Mouse (Mus musculus): Measurements from ENCODE around the gene Prelid1. TPM values are rescaled to one million over a fixed set of nuclear protein-coding genes. Genes with fewer than 3 reads are reported as not detected.

The Prelid1 gene
- total and polyA plus RNA-seq, 3 experiments, result 325 to 826 (median 733) TPM

- Histone ChIP-seq H3K9me3 (replicated peaks) (no peaks in the 10 kb centered on the region), H3K4me3 (ENCODE audit: low read depth, low read length) (no peak overlapping the region), H3K4me1 (ENCODE audit: insufficient read depth, low read depth, low read length) (peaks cover 16% of the 10 kb centered on the region), H3K27me3 (ENCODE audit: insufficient read depth, low read length) (peaks cover 35% of the 10 kb centered on the region), H3K36me3 (replicated peaks) (peaks cover 10% of the 10 kb centered on the region)
- no peak for DNase-seq (ENCODE audit: low spot score)
- no peak for ATAC-seq (ENCODE audit: extremely low read depth, insufficient number of reproducible peaks, low FRiP score, poor library complexity, severe bottlenecking)
- TF ChIP-seq GATA1 (IDR thresholded peaks at IDR 0.05; ENCODE audit: borderline replicate concordance, low read length), result no peak
These were observed 18.1 kb downstream of the Prelid1 start for GRCm38 (mm10) chr13:55338131-55339054.

DNA sequence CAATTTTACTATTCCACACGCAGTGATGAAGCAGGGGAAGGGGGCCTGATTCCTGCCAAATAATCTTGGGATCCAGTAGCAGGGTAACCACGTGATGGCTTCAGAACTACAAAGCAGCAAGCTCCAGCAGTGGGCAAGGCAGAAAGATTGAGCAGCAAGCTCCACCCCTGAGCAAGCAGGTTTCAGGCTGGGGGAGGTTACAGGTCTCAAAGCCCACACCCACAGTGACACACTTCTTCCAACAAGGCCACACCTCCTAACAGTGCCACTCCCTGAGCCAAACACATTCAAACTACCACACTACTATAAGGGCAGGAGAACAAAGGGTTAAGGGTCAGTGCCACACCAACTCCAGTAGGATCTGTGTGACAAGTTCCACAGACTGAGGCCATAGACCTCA, 19.0 kb downstream of the Prelid1 start:
- DNase-seq (ENCODE audit: low spot score), result no peak
- H3K4me1 ChIP-seq (ENCODE audit: insufficient read depth, low read depth, low read length), result peaks cover 19% of the 10 kb centered on the region
- no peaks in the 10 kb centered on the region for H3K9me3 ChIP-seq (replicated peaks)
- peaks cover 30% of the 10 kb centered on the region for H3K27me3 ChIP-seq (ENCODE audit: insufficient read depth, low read length)
- TF ChIP-seq GATA2 (IDR thresholded peaks at IDR 0.05; ENCODE audit: borderline replicate concordance, low read depth, low read length) (no peak), TAL1 (conservative IDR thresholded peaks at IDR 0.05; ENCODE audit: low read depth, low read length) (no peak)
- H3K36me3 ChIP-seq (replicated peaks), result peaks cover 19% of the 10 kb centered on the region
- no peak for ATAC-seq (ENCODE audit: extremely low read depth, insufficient number of reproducible peaks, low FRiP score, poor library complexity, severe bottlenecking)
- H3K4me3 ChIP-seq (ENCODE audit: low read depth, low read length), result no peak overlapping the region

DNA sequence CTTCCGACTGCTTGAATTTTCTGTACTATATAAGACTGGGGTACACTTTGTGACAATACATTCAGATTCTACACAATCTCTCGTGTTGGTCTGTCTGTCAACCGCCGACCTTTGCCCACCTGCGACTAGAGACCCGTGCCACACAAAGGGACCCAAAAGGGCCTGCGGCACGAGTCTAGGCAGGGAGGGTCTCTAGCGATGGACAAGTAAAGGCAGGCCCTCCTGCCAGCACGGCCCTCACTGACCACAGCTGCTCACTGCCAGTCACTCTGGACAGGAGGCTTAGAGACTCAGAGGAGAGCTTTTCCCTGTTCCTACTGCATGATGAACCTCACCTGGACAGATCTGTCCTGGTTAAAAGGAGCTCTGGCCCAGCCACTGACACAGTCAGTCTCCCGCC, 22.2 kb downstream of the Prelid1 start:
- peaks cover 51% of the 10 kb centered on the region for H3K36me3 ChIP-seq (replicated peaks)
- no peak for DNase-seq (ENCODE audit: low spot score)
- H3K27me3 ChIP-seq (ENCODE audit: insufficient read depth, low read length), result peaks cover 8% of the 10 kb centered on the region; the same call in 1 of the 2 replicates

GRCm38 (mm10) chr13:55344286-55344685, 24.0 kb downstream of the Prelid1 start:
- no peaks in the 10 kb centered on the region for H3K9me3 ChIP-seq (replicated peaks)
- TF ChIP-seq TAL1 (conservative IDR thresholded peaks at IDR 0.05; ENCODE audit: low read depth, low read length) (no peak), GATA1 (IDR thresholded peaks at IDR 0.05; ENCODE audit: borderline replicate concordance, low read length) (no peak), CTCF (IDR thresholded peaks at IDR 0.05; ENCODE audit: low read depth, low read length) (no peak), POLR2AphosphoS5 (IDR thresholded peaks at IDR 0.05; ENCODE audit: insufficient replicate concordance, low read depth, low read length) (no peak), GATA2 (IDR thresholded peaks at IDR 0.05; ENCODE audit: borderline replicate concordance, low read depth, low read length) (no peak)
- peaks cover 18% of the 10 kb centered on the region for H3K4me1 ChIP-seq (ENCODE audit: insufficient read depth, low read depth, low read length)
- H3K36me3 ChIP-seq (replicated peaks), result peaks cover 69% of the 10 kb centered on the region
- DNase-seq (ENCODE audit: low spot score) (no peak), ATAC-seq (ENCODE audit: extremely low read depth, insufficient number of reproducible peaks, low FRiP score, poor library complexity, severe bottlenecking) (no peak)
- no peak overlapping the region for H3K4me3 ChIP-seq (ENCODE audit: low read depth, low read length)
- no peaks in the 10 kb centered on the region for H3K27me3 ChIP-seq (ENCODE audit: insufficient read depth, low read length)

More for the DNA sequence above, 22.2 kb downstream of the Prelid1 start:
- no peak for ATAC-seq (ENCODE audit: extremely low read depth, insufficient number of reproducible peaks, low FRiP score, poor library complexity, severe bottlenecking)
- no peaks in the 10 kb centered on the region for H3K9me3 ChIP-seq (replicated peaks)
- TF ChIP-seq GATA2 (IDR thresholded peaks at IDR 0.05; ENCODE audit: borderline replicate concordance, low read depth, low read length) (no peak), POLR2AphosphoS5 (IDR thresholded peaks at IDR 0.05; ENCODE audit: insufficient replicate concordance, low read depth, low read length) (no peak), CTCF (IDR thresholded peaks at IDR 0.05; ENCODE audit: low read depth, low read length) (no peak), TAL1 (conservative IDR thresholded peaks at IDR 0.05; ENCODE audit: low read depth, low read length) (no peak), GATA1 (IDR thresholded peaks at IDR 0.05; ENCODE audit: borderline replicate concordance, low read length) (no peak)
- H3K4me1 ChIP-seq (ENCODE audit: insufficient read depth, low read depth, low read length), result peaks cover 24% of the 10 kb centered on the region
- H3K4me3 ChIP-seq (ENCODE audit: low read depth, low read length), result no peak overlapping the region

DNA sequence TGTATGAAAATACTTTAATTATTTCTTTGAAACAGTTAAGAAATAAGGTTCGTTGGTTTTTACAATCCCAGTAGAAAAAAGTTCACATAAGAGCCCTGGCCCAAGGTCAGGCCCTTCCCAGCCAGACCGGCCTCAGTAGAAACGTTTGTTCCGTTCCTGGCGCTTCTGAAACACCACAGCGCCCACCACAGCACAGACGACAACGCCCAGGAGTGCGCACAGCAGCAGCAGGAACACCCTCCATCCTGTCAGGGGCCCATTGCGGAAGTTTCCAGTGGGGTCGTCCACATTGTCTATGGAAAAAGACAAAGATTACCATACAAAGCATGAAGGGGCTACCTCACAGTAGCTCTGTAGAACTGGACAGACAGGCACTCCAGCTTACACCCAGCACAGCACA, 26.4 kb downstream of the Prelid1 start:
- no peak overlapping the region for H3K4me3 ChIP-seq (ENCODE audit: low read depth, low read length)
- H3K27me3 ChIP-seq (ENCODE audit: insufficient read depth, low read length), result no peaks in the 10 kb centered on the region
- no peaks in the 10 kb centered on the region for H3K9me3 ChIP-seq (replicated peaks)
- no peak for ATAC-seq (ENCODE audit: extremely low read depth, insufficient number of reproducible peaks, low FRiP score, poor library complexity, severe bottlenecking)
- H3K36me3 ChIP-seq (replicated peaks), result peaks cover 92% of the 10 kb centered on the region
- TF ChIP-seq CTCF (IDR thresholded peaks at IDR 0.05; ENCODE audit: low read depth, low read length) (no peak), POLR2AphosphoS5 (IDR thresholded peaks at IDR 0.05; ENCODE audit: insufficient replicate concordance, low read depth, low read length) (no peak), GATA2 (IDR thresholded peaks at IDR 0.05; ENCODE audit: borderline replicate concordance, low read depth, low read length) (no peak), GATA1 (IDR thresholded peaks at IDR 0.05; ENCODE audit: borderline replicate concordance, low read length) (no peak), TAL1 (conservative IDR thresholded peaks at IDR 0.05; ENCODE audit: low read depth, low read length) (no peak)
- peaks cover 21% of the 10 kb centered on the region for H3K4me1 ChIP-seq (ENCODE audit: insufficient read depth, low read depth, low read length)
- no peak for DNase-seq (ENCODE audit: low spot score)

DNA sequence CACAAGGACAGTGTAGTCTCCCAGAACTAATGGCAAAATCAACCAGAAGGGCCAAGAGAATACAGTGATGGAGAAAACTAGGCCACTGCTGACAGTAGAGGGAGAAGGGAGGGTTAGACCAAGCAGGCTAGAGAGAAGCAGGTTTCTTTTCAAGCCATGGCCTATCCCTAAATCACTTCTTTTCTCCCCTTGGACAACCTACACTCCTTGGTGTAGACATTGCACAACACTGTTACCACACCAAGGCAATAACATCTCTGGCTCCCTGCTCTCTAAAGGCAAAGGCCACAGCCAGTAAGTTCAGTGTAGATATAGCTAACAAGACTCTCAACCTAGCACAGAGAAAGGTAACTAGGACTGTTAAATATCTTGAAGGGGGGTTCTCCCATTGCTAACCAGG, 40.8 kb downstream of the Prelid1 start:
- Histone ChIP-seq H3K4me1 (ENCODE audit: insufficient read depth, low read depth, low read length) (peaks cover 53% of the 10 kb centered on the region), H3K9me3 (replicated peaks) (no peaks in the 10 kb centered on the region), H3K4me3 (ENCODE audit: low read depth, low read length) (peak overlapping the region; percentile 100), H3K27me3 (ENCODE audit: insufficient read depth, low read length) (no peaks in the 10 kb centered on the region), H3K36me3 (replicated peaks) (peaks cover 52% of the 10 kb centered on the region)
- TF ChIP-seq GATA1 (IDR thresholded peaks at IDR 0.05; ENCODE audit: borderline replicate concordance, low read length) (no peak), CTCF (IDR thresholded peaks at IDR 0.05; ENCODE audit: low read depth, low read length) (no peak), TAL1 (conservative IDR thresholded peaks at IDR 0.05; ENCODE audit: low read depth, low read length) (no peak), POLR2AphosphoS5 (IDR thresholded peaks at IDR 0.05; ENCODE audit: insufficient replicate concordance, low read depth, low read length) (no peak), GATA2 (IDR thresholded peaks at IDR 0.05; ENCODE audit: borderline replicate concordance, low read depth, low read length) (no peak)
- no peak for DNase-seq (ENCODE audit: low spot score)
- no peak for ATAC-seq (ENCODE audit: extremely low read depth, insufficient number of reproducible peaks, low FRiP score, poor library complexity, severe bottlenecking)
